Mouse (Mus musculus) cerebellum, adult 9-11 months (tissue): Measurements from ENCODE around the gene Capn2.
A peak's percentile ranks its signal among the peaks of the same experiment; 100 is the strongest.

Source experiments
- DNase-seq: peaks from one replicate; pipeline ENCODE4 v3.0.0; 2022

Gene Capn2

DNA sequence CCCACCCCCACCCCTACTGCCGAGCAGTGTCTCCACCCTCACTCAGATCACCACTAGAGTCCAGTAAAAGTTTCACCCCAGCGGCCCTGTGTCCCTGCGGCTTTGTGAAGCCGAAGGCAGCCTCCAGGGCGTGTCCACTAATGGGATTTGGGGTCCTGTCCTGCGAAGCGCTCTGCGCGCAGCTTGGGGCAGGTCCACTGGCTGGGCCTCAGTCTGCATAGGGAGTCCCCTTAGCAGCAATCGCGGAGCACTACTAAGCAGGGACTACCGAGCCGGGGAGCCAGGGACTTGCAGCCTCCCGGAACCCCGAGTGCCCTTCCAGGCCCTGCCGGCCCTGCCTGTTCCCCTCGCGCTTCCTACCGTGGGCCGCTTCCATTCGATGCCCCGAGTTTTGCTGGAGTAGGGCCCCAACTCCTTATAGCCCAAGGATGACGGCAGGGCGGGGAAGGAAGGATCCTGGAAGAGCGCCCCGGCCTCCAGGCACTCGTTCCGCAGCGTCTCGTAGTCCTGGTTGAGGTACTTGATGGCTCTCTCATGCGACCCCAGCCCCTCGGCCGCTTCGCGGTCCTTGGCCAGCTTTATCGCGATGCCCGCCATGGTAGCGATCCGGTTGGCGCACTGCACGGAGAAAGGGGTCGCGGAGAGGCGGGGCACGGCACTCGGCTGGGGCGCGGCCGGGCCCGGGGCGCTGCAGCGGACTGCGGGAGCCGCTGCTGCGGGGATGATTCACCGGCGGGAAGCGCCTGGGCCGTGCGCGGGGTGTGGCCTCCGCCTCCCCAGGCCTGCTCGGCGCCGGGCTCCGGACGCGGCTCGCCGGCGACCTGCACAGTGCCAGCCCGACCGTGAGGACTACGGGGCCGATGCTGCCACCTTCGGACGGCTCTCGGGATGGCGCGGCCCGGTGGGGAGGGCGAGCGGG lies at the start of gene Capn2:
Gene Capn2 (minus strand): TSS at position 851 of the 919 bp plus-strand sequence.
- DNase-seq = peak; percentile 86

GRCm38 (mm10) chr1:182565351-182565835 lies 48.0 kb upstream of the Capn2 start:
- no peak for DNase-seq

GRCm38 (mm10) chr1:182564408-182565120 lies 47.2 kb upstream of the Capn2 start, which contains the start of gene Capn8:
Gene Capn8 (plus strand): TSS chr1:182565007.
- no peak for DNase-seq

- no peak for DNase-seq
Observed at GRCm38 (mm10) chr1:182562576-182563370, 45.4 kb upstream of the Capn2 start.

DNA sequence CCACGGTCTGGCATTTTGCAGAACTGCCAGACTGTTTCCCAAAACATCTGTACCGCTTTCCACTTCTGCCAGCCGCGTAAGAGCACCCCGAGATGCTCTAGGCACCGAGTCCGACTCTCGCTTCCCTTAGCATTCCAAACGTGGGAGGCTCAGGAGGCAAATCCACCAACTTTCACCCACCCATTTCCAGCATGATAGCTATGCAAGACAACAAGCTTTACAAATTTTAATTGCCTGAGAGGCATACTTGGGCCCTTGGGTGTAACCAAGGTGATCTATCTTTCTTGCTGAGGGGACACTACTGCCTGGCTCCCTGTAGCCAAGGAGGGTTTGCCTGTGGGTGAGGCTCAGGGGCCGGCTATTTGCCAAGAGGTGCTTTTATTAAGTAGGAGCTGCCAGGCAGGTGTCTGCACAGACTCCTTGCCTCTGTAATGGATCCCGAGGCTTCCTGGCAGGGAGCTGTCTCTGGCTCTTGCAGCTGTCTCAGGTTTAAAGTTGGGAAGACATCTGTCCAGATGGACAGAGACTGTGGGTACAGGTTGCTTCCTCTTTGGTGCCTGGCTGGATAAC lies 44.6 kb upstream of the Capn2 start:
- no peak for DNase-seq

DNA sequence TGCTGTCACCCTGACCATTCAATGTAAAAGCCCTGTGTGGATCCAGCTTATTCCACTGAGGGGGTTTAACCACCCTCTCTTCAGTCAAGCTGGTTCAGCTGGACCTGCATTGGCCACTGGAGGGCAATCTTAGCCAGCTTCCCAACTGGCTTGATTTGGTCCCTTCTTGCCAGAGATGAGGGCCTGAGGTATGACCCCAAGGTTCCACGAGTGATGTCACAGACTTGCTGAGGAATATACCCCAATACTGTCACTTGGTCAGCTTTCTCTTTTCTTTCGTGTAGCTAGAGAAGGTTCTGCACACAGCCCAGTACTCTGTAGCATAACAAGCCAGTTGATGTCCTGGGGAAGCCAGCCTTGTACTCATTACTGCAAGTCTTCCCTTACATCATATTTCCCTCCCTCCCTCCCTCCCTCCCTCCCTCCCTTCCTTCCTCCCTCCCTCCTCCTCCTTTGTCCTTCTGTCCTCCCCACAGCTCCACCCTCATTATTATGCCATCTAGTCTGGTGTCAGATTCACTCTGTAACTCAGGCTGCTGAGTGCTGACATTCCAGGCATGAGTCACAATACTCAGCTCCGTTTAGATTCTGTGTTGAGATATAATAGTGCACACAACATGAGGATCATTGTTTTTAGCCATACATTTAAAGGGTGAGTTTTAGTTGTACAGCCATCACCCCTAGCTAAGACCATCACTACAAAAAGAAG lies 43.1 kb upstream of the Capn2 start:
- peak; percentile 9 for DNase-seq

DNA sequence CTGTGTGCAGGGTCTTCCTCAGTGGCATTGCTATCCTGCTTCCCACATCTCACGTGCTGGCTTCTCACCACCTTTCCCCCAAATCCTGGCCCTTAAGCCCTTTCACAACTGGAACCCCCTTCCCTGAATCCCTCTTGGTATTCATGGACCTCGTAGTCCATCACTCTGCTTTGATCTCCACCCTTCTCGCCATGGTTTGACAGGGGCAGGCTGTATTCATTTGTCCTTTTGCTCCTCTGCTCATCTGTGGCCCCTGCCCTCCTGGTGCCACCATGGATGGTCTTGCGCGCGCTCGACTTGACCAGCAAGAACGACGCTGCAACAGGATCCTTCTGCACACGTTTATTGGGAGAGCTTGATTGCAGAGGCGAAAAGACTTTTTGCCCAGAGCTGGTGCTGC lies 42.1 kb upstream of the Capn2 start:
- no peak for DNase-seq

DNA sequence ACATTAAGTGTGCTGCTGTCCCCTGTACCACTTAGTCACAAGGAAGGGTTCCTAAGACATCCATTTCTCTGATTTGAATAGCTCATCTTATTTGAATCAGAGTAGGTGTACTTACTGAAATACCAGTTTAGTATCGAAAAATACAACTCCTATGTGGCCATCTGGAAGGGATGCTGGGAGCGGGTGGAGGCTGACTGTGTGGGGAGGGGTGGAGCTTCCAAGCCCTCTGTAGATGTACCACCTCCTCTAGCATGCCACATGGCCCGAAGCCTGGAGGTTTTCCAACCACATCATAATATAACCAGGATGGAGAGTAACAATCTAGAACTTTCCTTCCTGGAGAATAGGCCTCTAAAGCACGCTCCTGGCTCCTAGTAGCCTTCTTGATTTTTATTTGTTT lies 40.9 kb upstream of the Capn2 start:
- DNase-seq = no peak

- DNase-seq = peak; percentile 24
Observed at GRCm38 (mm10) chr1:182553649-182554375, 36.4 kb upstream of the Capn2 start.

DNA sequence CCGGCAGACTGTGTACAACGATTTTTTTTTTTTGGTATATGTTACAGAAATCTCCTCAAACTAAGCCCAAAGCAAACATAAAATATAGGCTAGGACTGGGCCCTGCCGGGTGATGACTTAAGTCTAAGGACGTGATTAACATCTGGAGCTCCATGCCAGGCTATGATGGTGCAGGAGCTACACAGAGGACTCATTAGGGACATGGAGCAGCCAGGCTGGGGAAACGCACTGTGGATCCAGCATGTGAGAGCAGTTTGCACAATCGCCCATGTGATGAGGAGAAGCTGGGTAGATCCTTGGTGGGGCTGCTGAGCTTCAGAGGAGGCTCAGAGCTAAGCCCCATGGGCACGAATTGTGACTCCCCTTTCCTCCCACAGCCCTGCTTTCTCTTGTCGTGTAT lies 33.4 kb upstream of the Capn2 start:
- DNase-seq = no peak

DNA sequence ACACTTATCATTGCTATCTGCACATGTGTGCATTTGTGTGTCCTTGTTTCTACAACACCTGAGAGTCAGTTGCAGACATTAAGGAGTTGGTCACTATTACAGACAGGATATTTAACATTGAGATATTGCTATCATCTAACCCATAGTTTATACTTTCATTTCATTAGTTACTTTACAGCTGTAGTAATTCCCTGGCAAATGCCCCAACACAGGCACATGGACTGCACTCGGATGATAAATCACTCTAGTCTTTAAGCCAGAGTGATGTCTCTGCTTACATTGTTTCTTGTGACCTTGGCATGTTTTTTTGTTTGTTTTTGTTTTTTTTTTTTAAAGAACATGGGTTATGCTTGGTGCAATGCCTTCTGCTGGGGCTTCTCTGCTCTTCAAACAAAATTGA lies 26.5 kb upstream of the Capn2 start:
- no peak for DNase-seq

DNA sequence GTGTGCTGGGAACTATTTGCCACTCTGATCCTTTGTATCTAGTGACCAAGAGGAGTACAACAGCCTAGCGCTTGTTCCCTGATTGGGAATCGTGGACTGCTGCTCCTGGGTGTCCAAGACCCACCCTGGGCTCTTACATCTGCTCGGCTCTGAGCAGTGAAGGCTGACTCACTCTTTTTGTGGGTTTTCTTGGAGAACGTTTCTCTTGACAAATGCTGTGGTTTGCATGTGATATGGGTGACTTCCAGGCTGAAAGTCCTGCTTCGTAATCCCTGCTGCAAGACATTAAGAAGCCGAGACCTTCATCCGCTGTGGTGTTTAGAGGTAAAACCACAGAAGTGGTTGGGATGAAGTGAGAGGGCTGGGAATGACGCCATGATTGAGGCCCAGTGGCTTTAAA lies 25.7 kb upstream of the Capn2 start:
- no peak for DNase-seq

DNA sequence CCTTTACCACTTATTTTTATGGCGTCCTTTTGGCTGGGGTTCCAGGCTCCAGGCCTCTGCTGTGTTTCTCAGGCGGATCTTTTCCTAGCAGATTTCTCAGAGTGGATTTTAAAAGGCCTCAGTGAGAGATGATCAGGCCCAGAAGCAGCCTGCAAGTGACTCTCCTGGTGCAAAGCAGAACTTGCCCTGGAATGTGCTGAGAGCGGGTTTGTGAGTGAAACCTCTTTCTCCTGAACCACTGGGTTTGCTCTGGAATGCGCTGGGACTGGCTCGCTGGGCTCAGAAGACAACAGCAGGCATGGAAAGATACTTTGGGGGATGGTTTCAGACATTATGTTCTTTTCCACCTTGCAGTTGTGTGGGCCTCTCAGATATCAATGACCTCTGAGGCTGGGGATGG lies 24.7 kb upstream of the Capn2 start:
- DNase-seq = no peak

DNA sequence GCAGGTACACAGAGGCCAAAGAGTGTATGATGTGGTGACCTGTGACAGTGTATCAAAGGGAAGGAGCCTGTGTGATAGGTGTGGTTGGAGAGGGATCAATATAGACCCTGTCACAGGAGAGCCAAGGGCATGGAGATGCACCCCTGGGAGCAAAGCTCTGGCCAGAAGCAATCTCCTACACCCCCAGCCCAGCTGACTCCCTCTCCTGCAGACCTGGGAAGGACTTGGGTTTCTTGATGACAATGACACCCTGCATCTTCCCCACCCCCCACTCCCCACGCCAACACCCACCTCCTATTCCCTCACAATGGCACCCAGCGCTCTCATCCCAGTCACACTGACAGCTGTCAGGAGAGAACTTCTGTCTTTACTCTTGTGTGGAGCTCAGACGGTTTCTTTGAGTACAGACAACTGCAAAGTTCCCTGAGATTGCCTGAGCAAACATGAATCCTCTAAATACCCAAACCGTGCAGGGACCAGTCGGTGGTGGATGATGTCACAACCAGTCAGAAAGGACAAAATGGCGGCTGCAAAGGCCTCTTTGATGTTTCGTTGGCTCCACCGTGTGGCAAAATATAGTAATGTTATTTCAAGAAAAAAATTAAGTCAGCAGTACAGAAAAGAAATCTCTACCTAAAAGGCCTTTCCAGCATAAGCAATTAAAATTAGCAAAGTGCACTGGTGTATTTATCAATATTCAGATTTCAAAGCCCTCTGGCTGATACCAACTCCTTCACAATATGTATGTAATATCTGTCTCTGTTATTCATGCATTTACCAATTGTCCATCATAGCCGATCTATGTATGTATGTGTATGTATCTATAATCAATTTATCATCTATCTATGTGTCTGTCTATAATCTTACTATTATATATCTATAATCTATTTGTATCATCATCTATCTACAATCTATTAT lies 21.9 kb upstream of the Capn2 start:
- DNase-seq = peak; percentile 79

DNA sequence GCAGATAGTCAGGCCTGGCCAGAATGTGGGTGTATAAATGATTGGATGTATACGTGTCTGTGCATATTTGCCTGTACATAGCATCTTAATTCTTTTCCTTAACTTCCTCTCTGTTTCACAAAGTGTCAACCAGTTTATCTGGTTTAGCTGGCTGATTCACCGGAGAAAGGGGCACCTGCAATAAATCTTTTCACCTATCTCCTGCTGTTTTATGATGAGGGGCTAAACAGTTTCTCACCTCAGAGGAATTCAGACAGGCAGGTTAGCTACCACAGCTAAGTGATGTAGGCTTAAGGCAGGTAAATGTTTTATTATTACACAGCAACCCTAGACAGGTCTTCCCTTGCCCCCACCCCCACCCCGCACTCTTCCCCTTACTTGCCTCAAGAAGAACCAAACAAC lies 17.7 kb upstream of the Capn2 start:
- no peak for DNase-seq

DNA sequence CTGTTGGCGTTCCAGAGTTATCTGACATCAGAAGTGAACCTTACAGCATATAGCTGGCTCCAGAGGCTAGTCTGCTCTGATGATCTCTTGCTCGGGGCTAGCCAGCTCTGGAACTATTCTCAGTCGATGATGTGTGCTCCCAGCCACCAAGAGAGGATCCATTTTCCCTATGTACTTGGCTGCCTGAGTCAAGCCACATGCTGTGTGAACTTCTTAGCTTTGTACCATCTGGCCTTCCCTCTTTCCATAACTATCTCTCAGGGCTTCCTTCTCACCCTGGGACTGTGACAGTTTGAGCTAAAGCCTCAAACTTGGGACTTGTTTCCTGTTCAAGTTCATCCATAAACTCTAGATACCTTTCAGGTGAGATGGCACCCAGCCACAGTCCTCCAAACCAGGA lies 16.2 kb upstream of the Capn2 start:
- DNase-seq = no peak

- no peak for DNase-seq
Observed at GRCm38 (mm10) chr1:182527921-182528858, 10.8 kb upstream of the Capn2 start.

- no peak for DNase-seq
Observed at GRCm38 (mm10) chr1:182527261-182527766, 9.9 kb upstream of the Capn2 start.

- DNase-seq = no peak
Observed at GRCm38 (mm10) chr1:182525601-182526000, 8.2 kb upstream of the Capn2 start.
